Mouse (Mus musculus): ENCODE measurements around the gene Sorl1.

Sorl1 gene

GRCm38 (mm10) chr9:42048542-42048941 is 75.6 kb downstream of the Sorl1 start:
- DNase-seq: no peak

GRCm38 (mm10) chr9:42047786-42048185 is 76.3 kb downstream of the Sorl1 start:
- DNase-seq: no peak

GRCm38 (mm10) chr9:42046248-42046647 is 77.8 kb downstream of the Sorl1 start:
- no peak for DNase-seq

GRCm38 (mm10) chr9:42044651-42045050 is 79.4 kb downstream of the Sorl1 start:
- no peak for DNase-seq

GRCm38 (mm10) chr9:42043934-42044333 is 80.2 kb downstream of the Sorl1 start:
- no peak for DNase-seq

- DNase-seq: peak; percentile 31 to 52
Observed at GRCm38 (mm10) chr9:42039000-42039992, 84.8 kb downstream of the Sorl1 start.

- DNase-seq: no peak
Observed at GRCm38 (mm10) chr9:42036885-42037284, 87.2 kb downstream of the Sorl1 start.

GRCm38 (mm10) chr9:42035995-42036394 is 88.1 kb downstream of the Sorl1 start:
- DNase-seq: peak; percentile 42 to 62

- DNase-seq: no peak
Observed at GRCm38 (mm10) chr9:42035213-42035765, 88.8 kb downstream of the Sorl1 start.

- DNase-seq: peak; percentile 20 to 32
Observed at GRCm38 (mm10) chr9:42034116-42034520, 90.0 kb downstream of the Sorl1 start.

GRCm38 (mm10) chr9:42033291-42034115 is 90.6 kb downstream of the Sorl1 start:
- DNase-seq: peak; percentile 26 to 33

GRCm38 (mm10) chr9:42032419-42032818 is 91.7 kb downstream of the Sorl1 start:
- DNase-seq: peak; percentile 29 to 56

- DNase-seq: peak; percentile 15 to 30
Observed at GRCm38 (mm10) chr9:42028807-42029206, 95.3 kb downstream of the Sorl1 start.

- no peak for DNase-seq
Observed at GRCm38 (mm10) chr9:42024257-42024656, 99.8 kb downstream of the Sorl1 start.

- DNase-seq: no peak
Observed at GRCm38 (mm10) chr9:42023383-42023782, 100.7 kb downstream of the Sorl1 start.

GRCm38 (mm10) chr9:42022318-42022717 is 101.8 kb downstream of the Sorl1 start:
- peak; percentile 48 to 72 for DNase-seq

- DNase-seq: no peak
Observed at GRCm38 (mm10) chr9:42019308-42020031, 104.6 kb downstream of the Sorl1 start.

- DNase-seq: no peak
Observed at GRCm38 (mm10) chr9:42008501-42008900, 115.6 kb downstream of the Sorl1 start.

- no peak for DNase-seq
Observed at GRCm38 (mm10) chr9:42005101-42005500, 119.0 kb downstream of the Sorl1 start.

GRCm38 (mm10) chr9:42004140-42004539 is 120.0 kb downstream of the Sorl1 start:
- no peak for DNase-seq

GRCm38 (mm10) chr9:41999498-42000473 is 124.3 kb downstream of the Sorl1 start:
- DNase-seq: peak; percentile 36 to 38
